Mouse (Mus musculus): ENCODE results near the gene Tec.

- no peak for TF ChIP-seq GATA1 (IDR thresholded peaks at IDR 0.05; ENCODE audit: low read length)
- TF ChIP-seq TAL1 (IDR thresholded peaks at IDR 0.05; ENCODE audit: low read length): no peak
Observed at GRCm38 (mm10) chr5:72814072-72814471, 54.2 kb downstream of the Tec start.

All from erythroblast, embryonic 14.5 days (primary cell).